Mouse (Mus musculus): Measurements from ENCODE around the gene Obox1. TPM values are rescaled to one million over a fixed set of nuclear protein-coding genes. Genes with fewer than 3 reads are reported as not detected.

Gene Obox1
- not detected for polyA plus RNA-seq (2014; fragmentation: Illumina TruSeq; extraction: RNeasy Lipid Tissue Mini Kit (QIAGEN cat#74804); ENCODE audit: low read depth, low replicate concordance)

DNA sequence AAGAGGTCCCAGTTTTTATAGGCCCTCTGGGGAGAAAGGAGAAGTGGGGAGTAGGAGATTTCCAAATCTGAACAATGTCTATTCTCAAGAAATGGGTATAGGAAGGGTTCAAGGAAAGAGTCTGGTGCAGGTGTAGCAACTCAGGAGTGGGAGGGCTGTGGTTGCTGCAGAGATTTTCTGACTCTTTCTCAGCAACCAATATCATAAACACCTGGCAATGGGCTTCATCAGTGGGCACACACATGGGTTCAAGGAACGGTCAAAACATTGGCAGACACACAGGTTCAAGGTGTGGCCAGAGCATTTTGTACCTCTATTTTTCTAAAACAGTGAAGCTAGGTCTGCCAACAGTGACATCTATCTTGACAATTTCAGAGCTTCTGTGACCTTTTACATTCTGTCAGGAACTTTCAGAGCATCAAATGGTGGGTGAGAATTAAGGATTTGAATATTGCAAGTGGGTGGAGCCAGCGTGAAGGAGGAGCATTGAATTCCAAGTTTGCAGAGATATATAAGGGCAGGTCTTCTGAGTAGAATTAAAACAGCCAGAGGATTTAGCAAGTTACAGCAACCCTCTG, at the start of gene Obox1, which contains the start of gene Obox2:
Gene Obox1, plus strand, starts transcription at position 528 of the 578 bp plus-strand sequence.
Gene Obox2, plus strand, starts transcription at position 301 of the 578 bp plus-strand sequence.

Other genes starting within 250 kb of the Obox1 start
- gene Obox2, start 227 bp upstream of the Obox1 start, polyA plus RNA-seq (2014; fragmentation: Illumina TruSeq; extraction: RNeasy Lipid Tissue Mini Kit (QIAGEN cat#74804); ENCODE audit: low read depth, low replicate concordance) = not detected